Mouse (Mus musculus) embryonic stem cell, embryonic (primary cell): ENCODE measurements around the gene Rem1.

Experiments used
- CTCF ChIA-PET, 4 experiments: fragments of 300-600 bp in 2 of 4; fragments of 350-600 bp in 2 of 4; sonication (Branson Sonifier 250); formaldehyde crosslinking; loops; one replicate each; lab custom pipeline; 2022; ENCODE audit warnings: inconsistent platforms in 2 of 4; lab: Charles Lee
- POLR2A ChIA-PET, 4 experiments: fragments of 300-600 bp in 2 of 4; fragments of 350-600 bp in 2 of 4; sonication (Branson Sonifier 250); formaldehyde crosslinking; loops; one replicate each; lab custom pipeline; 2022; ENCODE audit warnings: antibody characterized with exemption in 4 of 4, inconsistent platforms in 1 of 4; lab: Charles Lee

Gene Rem1

DNA sequence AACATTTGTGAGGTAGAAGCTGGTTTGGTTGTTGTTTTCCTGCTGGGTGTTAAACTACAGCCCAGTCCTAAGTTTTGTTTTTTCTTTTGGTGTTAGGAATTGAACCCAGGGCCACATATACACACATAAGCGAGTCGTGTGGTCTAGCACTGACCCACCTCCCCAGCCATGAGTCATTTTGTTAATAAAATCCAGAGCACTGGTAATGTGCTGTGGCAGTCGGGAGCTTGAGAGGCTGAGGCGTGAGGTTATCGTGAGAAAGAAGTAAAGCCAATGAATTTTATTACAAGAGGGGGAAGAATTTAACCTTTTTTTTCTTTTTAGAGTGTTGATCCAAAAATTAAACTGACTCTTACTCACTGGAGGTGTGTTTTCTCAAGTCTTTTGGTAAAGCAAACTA lies 56.3 kb downstream of the Rem1 start:
- CTCF ChIA-PET: interaction anchor here in 2 of 4 experiments (1.0 to 2.4 kb wide), 6 partner anchors 10 to 67 kb away, joined by 3 to 6 read pairs (median 5); partner anchors contain the start of gene H13 (in 1 of the 2)
- POLR2A ChIA-PET: interaction anchor here in 3 of 4 experiments (0.8 to 4.6 kb wide), 12 partner anchors 9 to 160 kb away, joined by 3 to 43 read pairs (median 6); partner anchors contain the start of gene H13 (in 3 of the 3)
